Mouse (Mus musculus) spleen, adult 2 months (tissue): ENCODE results near the gene Lhfpl2. TPM values are rescaled to one million over a fixed set of nuclear protein-coding genes. Genes with fewer than 3 reads are reported as not detected.
A peak's percentile ranks its signal among the peaks of the same experiment; 100 is the strongest.

Source experiments
- DNase-seq, 2 experiments: peaks; one replicate each; pipeline versions ENCODE4 v3.0.0 to v3.0.0-alpha.2; 2012 to 2021; ENCODE audit warnings: low spot score in 2 of 2, low read depth in 1 of 2
- H3K27ac ChIP-seq: fragments of 200-500 bp; 2 replicates; pipeline ENCODE4 v1.5.1; 2012; ENCODE audit warnings: low read length, inconsistent platforms; ENCODE audit not compliant: insufficient read depth
- H3K27me3 ChIP-seq: fragments of 200-500 bp; 2 replicates; pipeline ENCODE4 v1.6.1; 2012; ENCODE audit warnings: mild to moderate bottlenecking, moderate library complexity, low read length, inconsistent platforms; ENCODE audit not compliant: control insufficient read depth, insufficient read depth
- H3K36me3 ChIP-seq: fragments of 200-500 bp; 2 replicates; pipeline ENCODE4 v1.6.1; 2012; ENCODE audit warnings: mild to moderate bottlenecking, low read length, inconsistent platforms; ENCODE audit not compliant: control insufficient read depth, insufficient read depth
- H3K4me1 ChIP-seq: fragments of 200-500 bp; 2 replicates; pipeline ENCODE4 v1.6.1; 2011; ENCODE audit warnings: inconsistent platforms; ENCODE audit not compliant: control insufficient read depth, insufficient read depth, insufficient read length
- H3K4me3 ChIP-seq: fragments of 200-500 bp; 2 replicates; pipeline ENCODE4 v1.5.1; 2011; ENCODE audit warnings: mild to moderate bottlenecking, inconsistent platforms; ENCODE audit not compliant: insufficient read depth, insufficient read length; ENCODE audit errors: extremely low read depth
- CTCF ChIP-seq: fragments of 200-500 bp; IDR thresholded peaks from 2 replicates; pipeline ENCODE4 v1.5.1; 2011; ENCODE audit warnings: mild to moderate bottlenecking, inconsistent platforms; ENCODE audit not compliant: insufficient read depth, insufficient read length, insufficient replicate concordance; ENCODE audit errors: extremely low read depth
- POLR2A ChIP-seq: fragments of 200-500 bp; IDR thresholded peaks from 2 replicates; pipeline ENCODE4 v1.6.1; 2011; ENCODE audit warnings: low read depth, low read length, inconsistent platforms
- WGBS: fragments of 180-500 bp; shearing (Covaris S2); methylation state at CpG from one replicate; pipeline ENCODE4 v1.1.7; 2018; 5-methylcytosine and 5-hydroxymethylcytosine counted together
- polyA plus RNA-seq: library from polyadenylated mRNA; depleted of rRNA; stranded (reverse); fragments of >200 nt; gene quantifications from 2 replicates; pipeline ENCODE4 v1.2.3, GENCODE M21; 2012

Lhfpl2 gene
- polyA plus RNA-seq, 1 experiment: 4.8 TPM

GRCm38 (mm10) chr13:94097667-94098066 is 40.1 kb downstream of the Lhfpl2 start:
- H3K27ac ChIP-seq: no peak overlapping the region
- no peaks in the 10 kb centered on the region for H3K4me1 ChIP-seq
- no peak for TF ChIP-seq CTCF
- no peak for TF ChIP-seq POLR2A
- DNase-seq: no peak
- H3K4me3 ChIP-seq: no peak overlapping the region
- 57% methylated on average over 2 of the region's 2 CpGs for WGBS
- H3K27me3 ChIP-seq: no peaks in the 10 kb centered on the region
- H3K36me3 ChIP-seq: no peaks in the 10 kb centered on the region

- H3K36me3 ChIP-seq: no peaks in the 10 kb centered on the region
- WGBS: 42% methylated on average over 16 of the region's 16 CpGs
- no peak overlapping the region for H3K4me3 ChIP-seq
- TF ChIP-seq POLR2A: no peak
- no peak for TF ChIP-seq CTCF
- H3K27me3 ChIP-seq: no peaks in the 10 kb centered on the region
- H3K4me1 ChIP-seq: no peaks in the 10 kb centered on the region
- DNase-seq: peak in 1 of 2 experiments; percentile 4
- no peak overlapping the region for H3K27ac ChIP-seq
Observed at GRCm38 (mm10) chr13:94098369-94099084, 40.9 kb downstream of the Lhfpl2 start.

GRCm38 (mm10) chr13:94099087-94099486 is 41.5 kb downstream of the Lhfpl2 start:
- H3K4me1 ChIP-seq: no peaks in the 10 kb centered on the region
- H3K4me3 ChIP-seq: no peak overlapping the region
- H3K27me3 ChIP-seq: no peaks in the 10 kb centered on the region
- WGBS: 87% methylated on average over 10 of the region's 10 CpGs
- H3K27ac ChIP-seq: no peak overlapping the region
- TF ChIP-seq CTCF (no peak), POLR2A (no peak)
- H3K36me3 ChIP-seq: no peaks in the 10 kb centered on the region
- DNase-seq: no peak

GRCm38 (mm10) chr13:94100361-94100760 is 42.8 kb downstream of the Lhfpl2 start:
- Histone ChIP-seq H3K36me3 (no peaks in the 10 kb centered on the region), H3K27ac (no peak overlapping the region), H3K27me3 (no peaks in the 10 kb centered on the region), H3K4me3 (no peak overlapping the region), H3K4me1 (no peaks in the 10 kb centered on the region)
- WGBS: 88% methylated on average over 3 of the region's 3 CpGs
- no peak for DNase-seq
- TF ChIP-seq CTCF (no peak), POLR2A (no peak)

GRCm38 (mm10) chr13:94101020-94101571 is 43.5 kb downstream of the Lhfpl2 start:
- H3K4me3 ChIP-seq: no peak overlapping the region
- no peaks in the 10 kb centered on the region for H3K27me3 ChIP-seq
- no peak overlapping the region for H3K27ac ChIP-seq
- WGBS: 91% methylated on average over 10 of the region's 10 CpGs
- TF ChIP-seq POLR2A (no peak), CTCF (no peak)
- no peak for DNase-seq
- H3K4me1 ChIP-seq: no peaks in the 10 kb centered on the region
- H3K36me3 ChIP-seq: no peaks in the 10 kb centered on the region

GRCm38 (mm10) chr13:94104866-94105475 is 47.4 kb downstream of the Lhfpl2 start:
- H3K36me3 ChIP-seq: no peaks in the 10 kb centered on the region
- no peak for TF ChIP-seq POLR2A
- TF ChIP-seq CTCF: no peak
- H3K27ac ChIP-seq: no peak overlapping the region
- no peaks in the 10 kb centered on the region for H3K4me1 ChIP-seq
- WGBS: 73% methylated on average over 8 of the region's 8 CpGs
- DNase-seq: no peak
- H3K4me3 ChIP-seq: no peak overlapping the region
- H3K27me3 ChIP-seq: no peaks in the 10 kb centered on the region

GRCm38 (mm10) chr13:94106431-94106830 is 48.8 kb downstream of the Lhfpl2 start:
- WGBS: 83% methylated on average over 8 of the region's 8 CpGs
- Histone ChIP-seq H3K4me3 (no peak overlapping the region), H3K27ac (no peak overlapping the region), H3K36me3 (no peaks in the 10 kb centered on the region), H3K4me1 (no peaks in the 10 kb centered on the region), H3K27me3 (no peaks in the 10 kb centered on the region)
- no peak for TF ChIP-seq CTCF
- no peak for TF ChIP-seq POLR2A
- DNase-seq: no peak
